Mouse (Mus musculus): Measurements from ENCODE around the gene Morc3.

Morc3 gene

GRCm38 (mm10) chr16:93831627-93832395 is at the start of gene Morc3:
Gene Morc3, plus strand, starts transcription at chr16:93832121.
- peak; percentile 97 for DNase-seq (ENCODE audit: low read depth, low spot score)

GRCm38 (mm10) chr16:93784175-93784574 is 47.7 kb upstream of the Morc3 start:
- DNase-seq (ENCODE audit: low read depth, low spot score) = no peak

GRCm38 (mm10) chr16:93785805-93786204 is 46.1 kb upstream of the Morc3 start:
- no peak for DNase-seq (ENCODE audit: low read depth, low spot score)

GRCm38 (mm10) chr16:93788388-93788787 is 43.5 kb upstream of the Morc3 start:
- DNase-seq (ENCODE audit: low read depth, low spot score) = no peak

GRCm38 (mm10) chr16:93788881-93789280 is 43.0 kb upstream of the Morc3 start:
- no peak for DNase-seq (ENCODE audit: low read depth, low spot score)

- no peak for DNase-seq (ENCODE audit: low read depth, low spot score)
Observed at GRCm38 (mm10) chr16:93789971-93790755, 41.8 kb upstream of the Morc3 start.

GRCm38 (mm10) chr16:93792981-93793630 is 38.8 kb upstream of the Morc3 start:
- no peak for DNase-seq (ENCODE audit: low read depth, low spot score)

GRCm38 (mm10) chr16:93794845-93795244 is 37.1 kb upstream of the Morc3 start:
- no peak for DNase-seq (ENCODE audit: low read depth, low spot score)

- no peak for DNase-seq (ENCODE audit: low read depth, low spot score)
Observed at GRCm38 (mm10) chr16:93795391-93795790, 36.5 kb upstream of the Morc3 start.

- no peak for DNase-seq (ENCODE audit: low read depth, low spot score)
Observed at GRCm38 (mm10) chr16:93797021-93797840, 34.7 kb upstream of the Morc3 start.

GRCm38 (mm10) chr16:93797841-93798492 is 34.0 kb upstream of the Morc3 start:
- DNase-seq (ENCODE audit: low read depth, low spot score) = no peak

GRCm38 (mm10) chr16:93798623-93799022 is 33.3 kb upstream of the Morc3 start:
- DNase-seq (ENCODE audit: low read depth, low spot score) = no peak

GRCm38 (mm10) chr16:93799071-93799470 is 32.9 kb upstream of the Morc3 start:
- no peak for DNase-seq (ENCODE audit: low read depth, low spot score)

- no peak for DNase-seq (ENCODE audit: low read depth, low spot score)
Observed at GRCm38 (mm10) chr16:93799936-93800335, 32.0 kb upstream of the Morc3 start.

GRCm38 (mm10) chr16:93807167-93807566 is 24.8 kb upstream of the Morc3 start:
- no peak for DNase-seq (ENCODE audit: low read depth, low spot score)

- no peak for DNase-seq (ENCODE audit: low read depth, low spot score)
Observed at GRCm38 (mm10) chr16:93807961-93808554, 23.9 kb upstream of the Morc3 start.

- no peak for DNase-seq (ENCODE audit: low read depth, low spot score)
Observed at GRCm38 (mm10) chr16:93815856-93816736, 15.8 kb upstream of the Morc3 start.

GRCm38 (mm10) chr16:93816861-93817260 is 15.1 kb upstream of the Morc3 start:
- no peak for DNase-seq (ENCODE audit: low read depth, low spot score)

- no peak for DNase-seq (ENCODE audit: low read depth, low spot score)
Observed at GRCm38 (mm10) chr16:93817371-93817770, 14.6 kb upstream of the Morc3 start.
